Mouse (Mus musculus): ENCODE measurements around the gene Nt5m. TPM values are rescaled to one million over a fixed set of nuclear protein-coding genes. Genes with fewer than 3 reads are reported as not detected.
A peak's percentile ranks its signal among the peaks of the same experiment; 100 is the strongest.
"Not testable (repeated sequence)": the region's sequence is repeated elsewhere in the genome, so short reads cannot be mapped to it uniquely, and the experiment has no call there.

Nt5m gene
- polyA plus RNA-seq, 1 experiment from 2014 or later = 37.3 TPM

DNA sequence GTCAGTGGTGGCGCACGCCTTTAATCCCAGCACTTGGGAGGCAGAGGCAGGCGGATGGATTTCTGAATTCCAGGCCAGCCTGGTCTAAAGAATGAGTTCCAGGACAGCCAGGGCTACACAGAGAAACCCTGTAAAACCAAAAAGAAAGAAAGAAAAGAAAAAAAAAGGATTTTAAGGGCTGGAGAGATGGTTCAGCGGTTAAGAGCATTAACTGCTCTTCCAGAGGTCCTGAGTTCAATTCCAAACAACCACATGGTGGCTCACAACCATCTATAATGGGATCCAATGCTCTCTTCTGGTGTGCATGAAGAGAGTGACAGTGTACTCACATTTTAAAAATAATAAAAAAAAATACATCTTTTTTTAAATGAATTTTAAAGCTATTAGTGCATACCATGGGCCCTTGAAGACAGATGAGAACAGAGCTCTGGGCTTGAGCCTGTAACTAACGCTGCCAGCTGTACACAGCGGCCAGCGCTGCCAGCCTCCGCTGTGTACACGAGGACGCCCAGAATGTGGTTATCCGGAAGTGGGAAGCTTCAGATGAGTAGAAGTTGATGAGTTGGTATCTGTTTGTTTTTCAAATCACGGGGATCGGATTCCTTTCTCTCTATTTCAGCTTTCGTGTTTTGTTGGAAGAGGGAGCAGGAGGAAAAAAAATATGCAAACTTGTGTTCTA is 28.6 kb upstream of the Nt5m start:
- Histone ChIP-seq H3K4me1 (peaks cover 43% of the 10 kb centered on the region), H3K27ac (replicated peaks) (peak overlapping the region; percentile 100), H3K36me3 (replicated peaks) (peaks cover 27% of the 10 kb centered on the region), H3K27me3 (replicated peaks; ENCODE audit: low read depth, poor library complexity, severe bottlenecking) (no peaks in the 10 kb centered on the region), H3K4me3 (peak overlapping the region; percentile 85), H3K9me3 (no peaks in the 10 kb centered on the region)
- 62% methylated on average over 14 of the region's 14 CpGs for WGBS
- DNase-seq (ENCODE audit: low spot score) = no peak

- H3K27me3 ChIP-seq (replicated peaks; ENCODE audit: low read depth, poor library complexity, severe bottlenecking) = no peaks in the 10 kb centered on the region
- H3K27ac ChIP-seq (replicated peaks) = peak overlapping the region; percentile 12; the same call in 1 of the 2 replicates
- peaks cover 27% of the 10 kb centered on the region for H3K36me3 ChIP-seq (replicated peaks)
- H3K9me3 ChIP-seq = no peaks in the 10 kb centered on the region
- 68% methylated on average over 4 of the region's 4 CpGs for WGBS
- DNase-seq (ENCODE audit: low spot score) = no peak
- H3K4me1 ChIP-seq = peaks cover 43% of the 10 kb centered on the region
- peak overlapping the region; percentile 1; the same call in 1 of the 2 replicates for H3K4me3 ChIP-seq
Observed at GRCm38 (mm10) chr11:59811211-59811610, 28.0 kb upstream of the Nt5m start.

- DNase-seq (ENCODE audit: low spot score) = no peak
- 62% methylated on average over 3 of the region's 3 CpGs for WGBS
- Histone ChIP-seq H3K27me3 (replicated peaks; ENCODE audit: low read depth, poor library complexity, severe bottlenecking) (no peaks in the 10 kb centered on the region), H3K4me3 (no peak overlapping the region), H3K36me3 (replicated peaks) (peaks cover 30% of the 10 kb centered on the region), H3K4me1 (peaks cover 41% of the 10 kb centered on the region), H3K27ac (replicated peaks) (no peak overlapping the region), H3K9me3 (no peaks in the 10 kb centered on the region)
Observed at GRCm38 (mm10) chr11:59813276-59813675, 26.0 kb upstream of the Nt5m start.

GRCm38 (mm10) chr11:59814311-59814710 is 24.9 kb upstream of the Nt5m start:
- H3K4me1 ChIP-seq = peaks cover 31% of the 10 kb centered on the region
- H3K36me3 ChIP-seq (replicated peaks) = peaks cover 40% of the 10 kb centered on the region
- H3K9me3 ChIP-seq = no peaks in the 10 kb centered on the region
- H3K27ac ChIP-seq (replicated peaks) = no peak overlapping the region
- 65% methylated on average over 1 of the region's 1 CpGs for WGBS
- H3K27me3 ChIP-seq (replicated peaks; ENCODE audit: low read depth, poor library complexity, severe bottlenecking) = no peaks in the 10 kb centered on the region
- no peak overlapping the region for H3K4me3 ChIP-seq
- DNase-seq (ENCODE audit: low spot score) = no peak

GRCm38 (mm10) chr11:59814936-59815335 is 24.3 kb upstream of the Nt5m start:
- Histone ChIP-seq H3K4me1 (peaks cover 26% of the 10 kb centered on the region), H3K9me3 (no peaks in the 10 kb centered on the region), H3K27me3 (replicated peaks; ENCODE audit: low read depth, poor library complexity, severe bottlenecking) (no peaks in the 10 kb centered on the region), H3K4me3 (no peak overlapping the region), H3K27ac (replicated peaks) (no peak overlapping the region), H3K36me3 (replicated peaks) (peaks cover 46% of the 10 kb centered on the region)
- 87% methylated on average over 6 of the region's 6 CpGs for WGBS
- DNase-seq (ENCODE audit: low spot score) = no peak

DNA sequence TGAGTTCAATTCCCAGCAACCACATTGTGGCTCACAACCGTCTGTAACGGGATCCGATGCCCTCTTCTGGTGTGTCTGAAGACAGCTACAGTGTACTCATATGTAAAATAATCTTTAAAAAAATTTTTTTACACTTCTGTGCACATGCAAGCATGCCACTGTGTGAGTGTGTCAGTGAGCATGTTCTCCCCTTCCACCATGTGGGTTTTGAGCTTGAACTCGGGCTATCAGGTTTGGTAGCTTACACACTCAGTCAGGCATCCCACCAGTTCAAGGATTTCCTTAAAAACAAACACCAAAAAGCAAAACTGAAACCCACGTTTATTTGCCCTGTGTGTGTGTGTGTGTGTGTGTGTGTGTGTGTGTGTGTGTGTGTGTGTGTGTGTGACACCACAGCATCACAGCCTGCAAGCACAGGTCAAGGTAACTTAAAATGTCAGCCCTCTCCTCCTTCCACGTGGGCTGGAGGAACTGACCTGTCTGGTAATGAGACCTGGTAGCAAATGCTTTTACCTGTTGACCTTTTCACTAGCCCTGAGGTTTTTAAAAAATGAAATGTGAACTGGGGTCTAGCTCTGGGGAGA is 23.7 kb upstream of the Nt5m start:
- H3K4me1 ChIP-seq = peaks cover 24% of the 10 kb centered on the region
- peaks cover 53% of the 10 kb centered on the region for H3K36me3 ChIP-seq (replicated peaks)
- no peak for DNase-seq (ENCODE audit: low spot score)
- H3K27ac ChIP-seq (replicated peaks) = no peak overlapping the region
- H3K9me3 ChIP-seq = no peaks in the 10 kb centered on the region
- WGBS = 86% methylated on average over 6 of the region's 6 CpGs
- no peak overlapping the region for H3K4me3 ChIP-seq
- no peaks in the 10 kb centered on the region for H3K27me3 ChIP-seq (replicated peaks; ENCODE audit: low read depth, poor library complexity, severe bottlenecking)

DNA sequence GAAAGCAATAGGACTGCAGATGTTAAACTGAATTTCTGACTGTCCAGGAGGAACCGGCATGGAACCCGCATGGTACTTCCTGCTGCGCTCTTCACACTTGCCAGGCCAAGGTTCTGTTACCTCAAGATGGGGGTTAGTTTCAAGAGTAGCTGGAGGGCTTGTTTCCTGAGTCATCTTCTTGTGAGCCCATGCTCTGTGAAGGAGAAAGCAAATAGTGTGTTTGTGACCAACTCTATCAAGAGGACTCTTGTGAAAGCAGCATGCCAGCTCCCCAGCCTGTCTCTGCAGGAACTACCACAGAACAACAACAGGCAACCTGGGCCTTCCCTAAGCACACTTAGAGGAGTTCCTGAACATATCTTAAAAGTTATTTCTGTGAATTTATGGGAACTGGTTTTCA is 21.3 kb upstream of the Nt5m start:
- Histone ChIP-seq H3K4me3 (no peak overlapping the region), H3K27ac (replicated peaks) (no peak overlapping the region), H3K9me3 (no peaks in the 10 kb centered on the region), H3K27me3 (replicated peaks; ENCODE audit: low read depth, poor library complexity, severe bottlenecking) (no peaks in the 10 kb centered on the region), H3K36me3 (replicated peaks) (peaks cover 76% of the 10 kb centered on the region), H3K4me1 (peaks cover 12% of the 10 kb centered on the region; the same call in 1 of the 2 replicates)
- DNase-seq (ENCODE audit: low spot score) = no peak
- 94% methylated on average over 3 of the region's 3 CpGs for WGBS

- H3K4me1 ChIP-seq = no peaks in the 10 kb centered on the region
- WGBS = 95% methylated on average over 3 of the region's 3 CpGs
- H3K4me3 ChIP-seq = no peak overlapping the region
- H3K36me3 ChIP-seq (replicated peaks) = peaks cover 100% of the 10 kb centered on the region
- H3K27ac ChIP-seq (replicated peaks) = no peak overlapping the region
- no peaks in the 10 kb centered on the region for H3K27me3 ChIP-seq (replicated peaks; ENCODE audit: low read depth, poor library complexity, severe bottlenecking)
- DNase-seq (ENCODE audit: low spot score) = no peak
- no peaks in the 10 kb centered on the region for H3K9me3 ChIP-seq
Observed at GRCm38 (mm10) chr11:59821625-59822024, 17.6 kb upstream of the Nt5m start.

DNA sequence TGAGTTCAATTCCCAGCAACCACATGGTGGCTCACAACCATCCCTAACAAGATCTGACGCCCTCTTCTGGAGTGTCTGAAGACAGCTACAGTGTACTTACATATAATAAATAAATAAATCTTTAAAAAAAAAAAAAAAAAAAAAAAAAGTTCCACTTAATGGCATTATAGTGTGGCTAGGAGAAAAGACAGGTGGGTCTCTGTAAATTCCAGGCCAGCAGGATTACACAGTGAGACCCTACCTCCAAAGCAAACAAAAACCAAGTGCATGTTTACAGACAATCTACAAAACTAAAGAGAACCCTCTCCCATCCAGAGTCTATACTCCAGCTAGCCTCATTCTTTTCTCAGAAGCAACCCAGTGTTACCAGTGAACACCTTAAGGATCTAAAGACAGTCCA is 1.5 kb upstream of the Nt5m start:
- WGBS = no CpG with 5 or more reads among the region's 1 CpGs
- peaks cover 18% of the 10 kb centered on the region for H3K4me1 ChIP-seq

DNA sequence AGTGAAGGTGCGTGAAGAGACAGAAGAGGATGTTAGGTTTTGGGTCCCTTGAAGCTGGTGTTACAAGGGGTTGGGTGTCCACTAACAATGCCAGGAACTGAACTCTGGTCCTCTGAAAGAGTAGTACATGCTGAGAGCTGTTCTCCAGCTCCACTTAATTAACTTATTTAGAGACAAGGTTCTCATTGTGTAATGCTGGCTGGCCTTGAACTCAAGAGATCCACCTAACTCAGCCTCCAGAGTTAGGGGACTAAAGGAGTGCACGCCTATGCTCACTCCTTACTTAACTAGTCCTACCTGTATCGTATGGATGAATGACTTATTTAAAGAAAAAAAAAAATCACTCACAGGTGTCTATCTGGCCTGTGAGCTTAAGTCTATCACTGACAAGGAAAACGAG is 821 bp upstream of the Nt5m start:
- 0 out of 2 replicates have a peak overlapping the region, but pooled peaks have one; percentile 10 for H3K27ac ChIP-seq (replicated peaks)
- no peak for DNase-seq (ENCODE audit: low spot score)
- 63% methylated on average over 4 of the region's 4 CpGs for WGBS
- H3K9me3 ChIP-seq = no peaks in the 10 kb centered on the region
- no peaks in the 10 kb centered on the region for H3K27me3 ChIP-seq (replicated peaks; ENCODE audit: low read depth, poor library complexity, severe bottlenecking)
- H3K4me1 ChIP-seq = peaks cover 23% of the 10 kb centered on the region
- H3K4me3 ChIP-seq = peak overlapping the region; percentile 98
- H3K36me3 ChIP-seq (replicated peaks) = peaks cover 42% of the 10 kb centered on the region

More for the DNA sequence above, 1.5 kb upstream of the Nt5m start:
- Histone ChIP-seq H3K4me3 (0 out of 2 replicates have a peak overlapping the region, but pooled peaks have one; percentile 98), H3K36me3 (replicated peaks) (peaks cover 49% of the 10 kb centered on the region)
- not testable (repeated sequence) for H3K27ac ChIP-seq (replicated peaks); H3K27me3 ChIP-seq (replicated peaks; ENCODE audit: low read depth, poor library complexity, severe bottlenecking); DNase-seq (ENCODE audit: low spot score); H3K9me3 ChIP-seq

GRCm38 (mm10) chr11:59839459-59840126 is 346 bp downstream of the Nt5m start, which contains the start of gene Cops3:
Gene Cops3, minus strand, starts transcription at chr11:59839838.
- Histone ChIP-seq H3K4me3 (peak within 1 kb of the TSS; percentile 98), H3K4me1 (peaks cover 26% of the 10 kb centered on the region), H3K27ac (replicated peaks) (peak within 1 kb of the TSS; percentile 99), H3K36me3 (replicated peaks) (peaks cover 31% of the 10 kb centered on the region), H3K27me3 (replicated peaks; ENCODE audit: low read depth, poor library complexity, severe bottlenecking) (no peaks in the 10 kb centered on the region), H3K9me3 (no peaks in the 10 kb centered on the region)
- WGBS = 1% methylated on average over 43 of the region's 43 CpGs
- DNase-seq (ENCODE audit: low spot score) = peak; percentile 98

DNA sequence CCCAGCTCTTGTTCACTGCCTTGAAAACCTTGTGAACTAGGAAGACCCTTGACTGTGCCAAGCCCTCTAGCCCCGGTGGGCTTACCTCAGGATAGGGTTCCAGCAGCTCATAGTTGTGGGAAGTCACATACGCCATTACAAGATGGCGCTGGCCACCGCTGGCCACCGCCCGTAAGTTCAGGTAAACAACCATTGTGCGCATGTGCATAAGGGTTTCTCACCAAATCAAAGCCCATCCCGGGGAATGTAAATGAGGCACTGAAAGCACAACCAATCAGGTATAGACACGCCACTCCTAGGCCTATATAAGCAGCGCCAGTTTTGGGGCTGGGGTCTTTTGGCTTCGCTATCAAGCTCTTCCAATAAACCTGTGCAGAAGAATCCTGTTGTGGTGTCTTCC is 7.1 kb downstream of the Nt5m start:
- H3K4me3 ChIP-seq = no peak overlapping the region
- H3K9me3 ChIP-seq = no peaks in the 10 kb centered on the region
- DNase-seq (ENCODE audit: low spot score) = no peak
- H3K27me3 ChIP-seq (replicated peaks; ENCODE audit: low read depth, poor library complexity, severe bottlenecking) = no peaks in the 10 kb centered on the region
- H3K4me1 ChIP-seq = peaks cover 25% of the 10 kb centered on the region
- H3K27ac ChIP-seq (replicated peaks) = no peak overlapping the region
- H3K36me3 ChIP-seq (replicated peaks) = peaks cover 14% of the 10 kb centered on the region
- 95% methylated on average over 11 of the region's 11 CpGs for WGBS

Measured in embryonic facial prominence, embryonic 10.5 days (tissue).